ENCODE assay signal across 17 mouse cellular contexts in genomic region chr15:14000952-14001351, GRCm38 (mm10).
"Had no signal": no experiment of that assay in that cellular context is flagged by ENCODE, and none has a peak within 500 bp of the region (broad histone marks: within the 10 kb centered on the region; RNA-seq: fewer than 3 reads in every experiment).

No protein-coding gene starts in this region.

- H3K4me2 ChIP-seq: limb, embryonic 13.5 days; liver, embryonic 12.5 days; liver, embryonic 15.5 days; lung, embryonic 15.5 days had no signal

- DNase-seq: kidney, adult 9 months; kidney, postnatal 14 days; liver; lung, adult 18-20 months; lung, postnatal 10 days; lung, postnatal 36 days; midbrain, embryonic 14.5 days; thymus, adult 18-20 months; thymus, postnatal 36 days had no signal

- H3K9me3 ChIP-seq: limb, embryonic 10.5 days; limb, embryonic 13.5 days; liver, embryonic 12.5 days; liver, embryonic 15.5 days; lung, embryonic 15.5 days; megakaryocyte, embryonic 14.5 days; midbrain, embryonic 10.5 days had no signal

- H3K27me3 ChIP-seq: limb, embryonic 13.5 days; liver, embryonic 12.5 days; liver, embryonic 15.5 days; lung, embryonic 15.5 days; megakaryocyte, embryonic 14.5 days had no signal

- H3K27ac ChIP-seq: layer of hippocampus, adult 2 months; limb, embryonic 10.5 days; limb, embryonic 13.5 days; liver, embryonic 12.5 days; liver, embryonic 15.5 days; lung, embryonic 15.5 days; midbrain, embryonic 10.5 days had no signal

- ATAC-seq: liver, embryonic 12.5 days had no signal

- H3K4me1 ChIP-seq: limb, embryonic 10.5 days; limb, embryonic 13.5 days; liver, embryonic 12.5 days; liver, embryonic 15.5 days; lung, embryonic 15.5 days; megakaryocyte, embryonic 14.5 days; midbrain, embryonic 10.5 days had no signal

- H3K36me3 ChIP-seq: limb, embryonic 10.5 days; limb, embryonic 13.5 days; liver, embryonic 12.5 days; liver, embryonic 15.5 days; lung, embryonic 15.5 days; midbrain, embryonic 10.5 days had no signal

- H3K4me3 ChIP-seq: layer of hippocampus, adult 2 months; limb, embryonic 10.5 days; limb, embryonic 13.5 days; liver, embryonic 12.5 days; liver, embryonic 15.5 days; lung, embryonic 15.5 days; megakaryocyte, embryonic 14.5 days; midbrain, embryonic 10.5 days had no signal

- H3K9ac ChIP-seq: limb, embryonic 13.5 days; liver, embryonic 12.5 days; liver, embryonic 15.5 days; lung, embryonic 15.5 days had no signal
